Mouse (Mus musculus) urinary bladder, postnatal 0 days (tissue): ENCODE results near the gene Cluh. TPM values are rescaled to one million over a fixed set of nuclear protein-coding genes. Genes with fewer than 3 reads are reported as not detected.

ENCODE experiments used
- polyA plus RNA-seq: library from polyadenylated mRNA; unstranded; fragments of >200 nt; fragmentation: Nextera tagmentation; extraction: Ambion mirVana; gene quantifications from 2 replicates; pipeline ENCODE4 v1.2.1, GENCODE M21; 2015

Cluh gene
- 18.0 and 19.0 TPM in 2 replicates for polyA plus RNA-seq

GRCm38 (mm10) chr11:74649095-74649646, at the start of gene Cluh:
Gene Cluh, plus strand, starts transcription at chr11:74649495.

GRCm38 (mm10) chr11:74610545-74611176, 38.6 kb upstream of the Cluh start, which contains the start of gene Rap1gap2:
Gene Rap1gap2, minus strand, starts transcription at chr11:74610915.

GRCm38 (mm10) chr11:74619201-74619955, 29.9 kb upstream of the Cluh start, which contains the start of gene Ccdc92b:
Gene Ccdc92b, plus strand, starts transcription at chr11:74619605.

Other genes with a start within 250 kb of the Cluh start
- gene Rap1gap2, start 38.6 kb upstream of the Cluh start, polyA plus RNA-seq = 7.8 and 9.3 TPM in 2 replicates
- 0.18 and 0.35 TPM in 2 replicates for gene Ccdc92b, start 29.9 kb upstream of the Cluh start, polyA plus RNA-seq
- gene Pafah1b1, start 75.2 kb downstream of the Cluh start, polyA plus RNA-seq = 40.7 and 53.3 TPM in 2 replicates
- 15.9 and 16.2 TPM in 2 replicates for gene Mettl16, start 121.3 kb downstream of the Cluh start, polyA plus RNA-seq
- gene Mnt, start 181.4 kb downstream of the Cluh start, polyA plus RNA-seq = 3.2 and 3.3 TPM in 2 replicates
- gene Sgsm2, start 247.6 kb downstream of the Cluh start, polyA plus RNA-seq = 2.7 and 3.3 TPM in 2 replicates
- 27.0 and 30.3 TPM in 2 replicates for gene Tsr1, start 248.6 kb downstream of the Cluh start, polyA plus RNA-seq